Mouse (Mus musculus) limb, embryonic 14.5 days (tissue): ENCODE results near the gene Dglucy. TPM values are rescaled to one million over a fixed set of nuclear protein-coding genes. Genes with fewer than 3 reads are reported as not detected.

Source experiments
- ATAC-seq: fragments of 200-750 bp; cut with Nextera tagmentation; 2 replicates; pipeline ENCODE4 v1.8.0; 2017; ENCODE audit warnings: low read depth, moderate number of reproducible peaks, moderate TSS enrichment; ENCODE audit not compliant: low FRiP score
- DNase-seq: peaks from one replicate; pipeline ENCODE4 v3.0.0-alpha.2; 2015; ENCODE audit warnings: low spot score
- H3K27ac ChIP-seq: fragments of 300-500 bp; sonication (generic); replicated peaks from 2 replicates; pipeline ENCODE4 v1.5.1; 2014; ENCODE audit warnings: low read depth, mild to moderate bottlenecking, low read length, moderate library complexity, mixed read lengths
- H3K27me3 ChIP-seq: fragments of 300-500 bp; sonication (generic); 2 replicates; pipeline ENCODE4 v1.6.1; 2014; ENCODE audit warnings: low read length, mixed read lengths; ENCODE audit not compliant: control insufficient read depth, insufficient read depth
- H3K36me3 ChIP-seq: fragments of 300-500 bp; sonication (generic); 2 replicates; pipeline ENCODE4 v1.6.1; 2014; ENCODE audit warnings: mild to moderate bottlenecking, low read length, moderate library complexity, mixed read lengths; ENCODE audit not compliant: control insufficient read depth, insufficient read depth
- H3K4me1 ChIP-seq: fragments of 300-500 bp; sonication (generic); 2 replicates; pipeline ENCODE4 v1.6.1; 2014; ENCODE audit warnings: antibody characterized with exemption, low read length, mixed read lengths; ENCODE audit not compliant: control insufficient read depth, insufficient read depth
- H3K4me2 ChIP-seq: fragments of 300-500 bp; sonication (generic); replicated peaks from 2 replicates; pipeline ENCODE4 v1.6.1; 2014; ENCODE audit warnings: low read depth, mild to moderate bottlenecking, low read length, moderate library complexity; ENCODE audit not compliant: severe bottlenecking
- H3K4me3 ChIP-seq: fragments of 300-500 bp; sonication (generic); replicated peaks from 2 replicates; pipeline ENCODE4 v1.5.1; 2014; ENCODE audit warnings: low read length
- H3K9ac ChIP-seq: fragments of 300-500 bp; sonication (generic); 2 replicates; pipeline ENCODE4 v1.6.1; 2014; ENCODE audit warnings: mild to moderate bottlenecking, low read depth, low read length, moderate library complexity; ENCODE audit not compliant: severe bottlenecking
- H3K9me3 ChIP-seq: fragments of 300-500 bp; sonication (generic); 2 replicates; pipeline ENCODE4 v1.6.1; 2016; ENCODE audit warnings: low read length; ENCODE audit not compliant: control insufficient read depth
- POLR2A ChIP-seq: fragments of 200-500 bp; IDR thresholded peaks from 2 replicates; pipeline ENCODE4 v1.8.0; 2012; ENCODE audit warnings: inconsistent platforms, mild to moderate bottlenecking, moderate library complexity, borderline replicate concordance; ENCODE audit not compliant: insufficient read depth, insufficient read length; ENCODE audit errors: extremely low read depth
- WGBS: fragments of 180-500 bp; shearing (Covaris S2); extraction: QIAGEN DNeasy Blood & Tissue Kit; methylation state at CpG from one replicate; pipeline ENCODE4 v1.1.7; 2014; 5-methylcytosine and 5-hydroxymethylcytosine counted together
- polyA plus RNA-seq, 2 experiments: library from polyadenylated mRNA; depleted of rRNA in 1 of 2; stranded (reverse) in 1 of 2; unstranded in 1 of 2; fragments of >200 nt; fragmentation: Nextera tagmentation in 1 of 2; extraction: Ambion mirVana in 1 of 2; gene quantifications; 2 replicates each; pipeline versions ENCODE4 v1.2.1 to v1.2.3; 2012 to 2014

The Dglucy gene
- polyA plus RNA-seq, 2 experiments, result 2.0 to 3.1 TPM

DNA sequence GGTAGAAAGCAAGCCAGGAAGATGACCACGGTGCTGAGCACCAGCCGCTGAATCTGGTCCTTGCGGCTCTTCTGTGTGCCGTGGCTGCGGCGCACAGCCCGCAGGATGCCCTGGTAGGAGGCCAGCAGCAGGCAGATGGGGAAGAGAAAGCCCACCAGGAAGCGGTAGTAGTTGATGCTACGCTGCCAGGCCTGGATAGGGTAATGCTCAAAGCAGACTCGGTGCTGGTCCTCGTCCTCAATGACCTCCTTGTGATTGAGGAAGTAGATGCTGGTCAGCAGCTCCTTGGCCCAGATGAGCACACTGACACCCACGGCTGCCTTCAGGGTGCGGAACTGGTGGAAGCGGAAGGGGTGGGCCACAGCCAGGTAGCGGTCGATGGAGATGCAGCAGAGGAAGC, 99.7 kb downstream of the Dglucy start:
- DNase-seq, result no peak
- no peak for TF ChIP-seq POLR2A
- Histone ChIP-seq H3K36me3 (no peaks in the 10 kb centered on the region), H3K4me3 (no peak overlapping the region), H3K4me2 (no peak overlapping the region), H3K27ac (no peak overlapping the region), H3K9ac (no peak overlapping the region), H3K27me3 (no peaks in the 10 kb centered on the region), H3K4me1 (no peaks in the 10 kb centered on the region), H3K9me3 (no peaks in the 10 kb centered on the region)
- 87% methylated on average over 16 of the region's 16 CpGs for WGBS
- no peak for ATAC-seq

DNA sequence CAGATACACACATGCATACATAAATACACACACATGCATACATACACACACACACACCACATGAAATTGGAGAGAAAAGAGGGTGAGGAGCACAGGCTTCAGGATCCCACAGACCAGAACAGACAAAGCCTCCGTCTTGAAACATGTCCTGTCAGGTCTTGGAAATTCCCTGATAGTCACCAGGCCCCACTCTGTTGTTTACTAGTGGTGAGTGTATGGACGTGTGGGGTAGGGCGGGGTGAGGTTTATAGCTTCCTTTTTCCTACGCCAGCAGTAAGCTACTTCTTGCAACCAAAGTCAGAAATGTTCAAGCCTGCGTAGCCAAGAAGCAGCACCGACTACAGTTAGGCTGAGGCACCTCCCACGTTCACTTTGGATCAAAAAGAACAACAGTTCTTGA, 104.3 kb downstream of the Dglucy start:
- Histone ChIP-seq H3K27me3 (no peaks in the 10 kb centered on the region), H3K9ac (no peak overlapping the region), H3K9me3 (no peaks in the 10 kb centered on the region), H3K4me2 (no peak overlapping the region), H3K4me3 (no peak overlapping the region), H3K27ac (no peak overlapping the region), H3K4me1 (no peaks in the 10 kb centered on the region), H3K36me3 (no peaks in the 10 kb centered on the region)
- WGBS, result 51% methylated on average over 7 of the region's 7 CpGs
- TF ChIP-seq POLR2A, result no peak
- DNase-seq (no peak), ATAC-seq (no peak)

DNA sequence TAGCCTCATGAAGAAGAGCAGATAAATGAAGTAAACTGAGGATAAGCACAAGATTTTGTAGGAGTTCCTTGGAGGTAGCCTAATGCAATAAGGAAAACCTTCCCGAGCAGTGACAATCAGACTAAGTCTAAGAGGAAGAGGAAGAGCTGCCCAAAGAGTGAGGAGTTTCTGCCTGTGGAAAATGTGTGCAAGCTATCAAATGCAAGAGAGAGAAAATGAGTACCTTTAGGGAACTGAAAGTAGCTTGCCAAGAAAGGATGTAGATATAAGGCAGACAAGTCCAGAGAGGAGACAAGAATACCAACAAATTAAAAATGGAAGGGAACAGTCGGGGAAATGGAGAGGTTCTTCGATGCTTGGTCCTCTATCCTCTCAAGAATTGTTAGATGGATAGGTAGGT, 106.7 kb downstream of the Dglucy start:
- no peak overlapping the region for H3K4me2 ChIP-seq
- WGBS, result 94% methylated on average over 3 of the region's 3 CpGs
- no peak overlapping the region for H3K4me3 ChIP-seq
- H3K9me3 ChIP-seq, result no peaks in the 10 kb centered on the region
- no peaks in the 10 kb centered on the region for H3K27me3 ChIP-seq
- no peak overlapping the region for H3K27ac ChIP-seq
- no peak overlapping the region for H3K9ac ChIP-seq
- no peaks in the 10 kb centered on the region for H3K4me1 ChIP-seq
- TF ChIP-seq POLR2A, result no peak
- ATAC-seq (no peak), DNase-seq (no peak)
- H3K36me3 ChIP-seq, result no peaks in the 10 kb centered on the region

DNA sequence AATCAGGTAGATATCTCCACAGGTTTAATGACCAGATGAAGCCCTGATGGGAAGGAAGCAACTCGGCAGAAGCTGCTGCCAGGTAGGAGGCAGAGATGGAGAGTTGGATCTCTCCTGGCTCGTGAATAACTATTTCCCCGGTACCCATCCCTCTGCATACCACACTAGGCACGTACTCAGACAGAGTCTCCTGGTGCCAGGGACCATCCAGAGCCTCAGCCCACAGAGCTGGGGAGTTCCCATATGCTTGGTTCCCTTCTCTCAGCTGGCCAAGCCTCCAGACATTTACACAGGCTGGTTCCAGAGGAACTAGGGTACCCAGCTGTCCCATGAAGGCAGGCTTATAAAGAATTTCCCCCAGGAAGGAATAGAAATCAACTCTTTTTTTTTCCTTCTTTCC, 108.0 kb downstream of the Dglucy start:
- 82% methylated on average over 4 of the region's 4 CpGs for WGBS
- H3K27me3 ChIP-seq, result no peaks in the 10 kb centered on the region
- no peaks in the 10 kb centered on the region for H3K36me3 ChIP-seq
- H3K4me1 ChIP-seq, result no peaks in the 10 kb centered on the region
- no peak for TF ChIP-seq POLR2A
- ATAC-seq (no peak), DNase-seq (no peak)
- no peak overlapping the region for H3K9ac ChIP-seq
- H3K9me3 ChIP-seq, result no peaks in the 10 kb centered on the region
- no peak overlapping the region for H3K27ac ChIP-seq
- H3K4me2 ChIP-seq, result no peak overlapping the region
- no peak overlapping the region for H3K4me3 ChIP-seq

DNA sequence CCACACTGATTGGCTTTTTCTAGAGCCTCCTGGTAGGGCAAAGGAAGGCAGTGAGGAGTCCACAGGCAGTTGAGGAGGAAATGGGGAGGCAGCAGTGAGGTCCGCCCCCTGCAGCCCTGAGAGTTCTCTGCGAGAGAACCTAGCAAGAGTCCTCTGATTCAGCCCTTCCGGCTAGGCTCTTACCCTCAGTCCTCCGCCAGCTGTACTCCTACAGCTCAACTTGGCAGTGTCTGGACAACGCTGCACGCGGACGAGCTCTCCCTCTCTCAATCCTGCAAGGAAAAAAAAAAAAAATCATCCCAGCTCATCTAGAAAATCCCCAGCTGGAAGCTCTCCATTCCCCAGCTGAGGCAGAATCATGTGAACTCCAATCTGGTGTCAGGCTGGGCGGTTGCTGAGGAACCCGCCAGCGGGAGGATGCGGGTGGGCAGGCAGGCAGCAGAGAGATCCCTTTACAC, 109.0 kb downstream of the Dglucy start:
- ATAC-seq, result no peak
- Histone ChIP-seq H3K4me2 (no peak overlapping the region), H3K36me3 (no peaks in the 10 kb centered on the region), H3K27me3 (no peaks in the 10 kb centered on the region), H3K4me1 (no peaks in the 10 kb centered on the region), H3K27ac (no peak overlapping the region), H3K9me3 (no peaks in the 10 kb centered on the region), H3K9ac (no peak overlapping the region), H3K4me3 (no peak overlapping the region)
- DNase-seq, result no peak
- WGBS, result 44% methylated on average over 12 of the region's 12 CpGs
- TF ChIP-seq POLR2A, result no peak

DNA sequence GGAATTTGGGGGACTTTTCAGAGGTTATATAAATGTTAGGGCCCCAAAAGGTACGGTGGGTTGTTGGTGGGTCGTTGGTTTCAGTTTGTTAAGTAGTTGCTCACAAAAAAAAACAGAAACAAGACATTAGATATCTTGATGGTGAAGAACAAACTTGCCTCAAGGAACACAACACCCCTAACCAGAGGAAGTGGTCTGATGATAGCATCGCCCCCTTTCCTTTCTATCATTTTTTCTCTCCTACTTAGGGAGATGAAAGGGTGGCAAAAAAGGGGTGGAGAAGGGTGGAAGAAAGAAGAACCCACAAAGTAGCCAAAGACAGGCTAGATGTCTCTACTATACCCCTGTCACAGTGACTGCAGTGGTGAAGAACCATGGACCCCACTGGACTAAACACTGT, 111.7 kb downstream of the Dglucy start:
- no peak for TF ChIP-seq POLR2A
- H3K9ac ChIP-seq, result no peak overlapping the region

More for the DNA sequence above, 111.7 kb downstream of the Dglucy start:
- Histone ChIP-seq H3K9me3 (no peaks in the 10 kb centered on the region), H3K27ac (no peak overlapping the region), H3K4me2 (no peak overlapping the region), H3K4me1 (no peaks in the 10 kb centered on the region), H3K4me3 (no peak overlapping the region), H3K27me3 (no peaks in the 10 kb centered on the region), H3K36me3 (no peaks in the 10 kb centered on the region)
- WGBS, result 81% methylated on average over 3 of the region's 3 CpGs
- DNase-seq (no peak), ATAC-seq (no peak)
